ENCODE assay signal across 8 mouse cellular contexts in the genomic region with DNA sequence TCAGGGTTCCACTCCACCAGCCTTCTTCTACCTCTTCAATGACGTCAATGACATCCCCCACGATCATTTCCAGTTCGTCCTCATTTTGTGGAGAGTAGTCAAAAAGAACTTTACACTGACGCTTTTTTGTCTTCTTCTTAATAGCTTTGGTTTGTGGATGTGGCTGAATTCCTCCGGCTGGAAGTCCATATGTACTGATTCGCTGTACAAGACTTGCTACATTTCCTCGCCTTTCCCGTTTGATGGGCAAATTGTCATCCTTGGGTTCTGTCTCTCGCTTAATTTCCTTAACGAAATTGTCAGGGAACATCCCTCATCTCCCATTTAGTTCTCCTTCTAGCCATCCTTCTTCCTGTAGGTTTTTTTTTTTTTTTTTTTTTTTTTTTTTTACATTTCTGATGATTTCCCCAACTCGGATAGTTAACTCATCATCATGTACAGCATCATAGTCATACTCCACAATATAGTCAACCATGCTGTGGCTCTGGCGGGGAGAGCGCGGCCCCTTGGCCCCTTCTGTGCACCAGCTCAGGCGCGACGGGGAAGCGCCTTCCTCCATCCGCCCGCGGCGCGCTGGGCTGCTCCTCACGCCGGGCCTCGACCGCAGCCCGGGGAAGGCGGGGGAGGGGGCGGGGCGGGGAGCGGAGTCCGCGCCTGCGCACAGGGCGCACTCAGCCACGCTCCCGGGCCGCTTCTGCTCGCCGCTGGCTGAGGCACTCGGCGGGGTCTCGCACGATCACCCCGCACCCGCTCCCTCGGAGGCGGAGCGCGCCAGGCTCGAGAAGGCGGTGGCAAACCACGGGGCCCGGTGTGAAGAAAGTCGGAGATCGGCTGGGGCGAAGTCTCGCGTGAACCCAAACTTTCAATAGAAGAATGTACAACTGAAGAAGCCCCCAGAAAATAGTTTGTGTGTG. TPM values are rescaled to one million over a fixed set of nuclear protein-coding genes. Genes with fewer than 3 reads are reported as not detected.
DNase-seq lines count a peak whose midpoint lies in the region; ATAC-seq lines count a peak whose summit lies in the region.

No protein-coding gene starts in this region.

- H3K9ac ChIP-seq in hindbrain, embryonic 12.5 days = peak overlapping the region; percentile 47; the same call in 1 of the 2 replicates

- H3K4me2 ChIP-seq in hindbrain, embryonic 12.5 days (replicated peaks) = peak overlapping the region; percentile 61

- no peaks in the 10 kb centered on the region for H3K36me3 ChIP-seq in hindbrain, embryonic 12.5 days

- 6% methylated on average over 59 of the region's 60 CpGs for WGBS in hindbrain, embryonic 12.5 days

- H3K4me3 ChIP-seq in hindbrain, embryonic 12.5 days = peak overlapping the region; percentile 31

- peak; percentile 96 for ATAC-seq in hindbrain, embryonic 12.5 days (ENCODE audit: low FRiP score)

- peaks cover 6% of the 10 kb centered on the region; the same call in 1 of the 2 replicates for H3K4me1 ChIP-seq in hindbrain, embryonic 12.5 days

- H3K27ac ChIP-seq in hindbrain, embryonic 12.5 days = no peak overlapping the region

- H3K9me3 ChIP-seq in hindbrain, embryonic 12.5 days (replicated peaks) = no peaks in the 10 kb centered on the region

- DNase-seq in NIH3T3 (ENCODE audit: low read depth) = peak; percentile 91
- peak; percentile 56 for DNase-seq in cerebellum, adult 9-10 months
- peak; percentile 46 to 53 for DNase-seq in frontal cortex, postnatal 14 days (ENCODE audit: low spot score in 2 of 2)
- peak; percentile 58 to 61 for DNase-seq in layer of hippocampus, postnatal 36 days
- DNase-seq in lung, postnatal 36 days = peak; percentile 65
- DNase-seq in retina, postnatal 1 day = peak; percentile 91
- peak; percentile 80 to 84 for DNase-seq in thymus, postnatal 36 days

- no peaks in the 10 kb centered on the region; the same call in 1 of the 2 replicates for H3K27me3 ChIP-seq in hindbrain, embryonic 12.5 days

RNA-seq across cellular contexts. Expression of gene Tiam2, which starts 12.4 kb away (rescaled TPM):
- 10.6 and 12.0 TPM in 2 replicates for polyA plus RNA-seq in hindbrain, embryonic 12.5 days (2016; fragmentation: Nextera tagmentation; extraction: Ambion mirVana)
- 10 to 100 TPM; 36.8 to 43.9 TPM for total RNA-seq in layer of hippocampus, postnatal 36 days (2021)
